Mouse (Mus musculus): ENCODE results near the gene Lamtor1.

Lamtor1 gene

GRCm38 (mm10) chr7:101905561-101906286, at the start of gene Lamtor1:
Gene Lamtor1, plus strand, starts transcription at chr7:101905904.
- peak; percentile 98 to 100 for DNase-seq (ENCODE audit: low spot score in 2 of 2)

- no peak for DNase-seq (ENCODE audit: low spot score in 2 of 2)
These were observed 48.6 kb upstream of the Lamtor1 start, which contains the start of gene Folr2 for GRCm38 (mm10) chr7:101857094-101857493. Gene Folr2, minus strand, starts transcription at chr7:101857194.

GRCm38 (mm10) chr7:101858362-101858761, 47.3 kb upstream of the Lamtor1 start:
- no peak for DNase-seq (ENCODE audit: low spot score in 2 of 2)

- no peak for DNase-seq (ENCODE audit: low spot score in 2 of 2)
These were observed 44.7 kb upstream of the Lamtor1 start for GRCm38 (mm10) chr7:101860978-101861377.

- DNase-seq (ENCODE audit: low spot score in 2 of 2), result no peak
These were observed 43.4 kb upstream of the Lamtor1 start for GRCm38 (mm10) chr7:101862291-101862690.

GRCm38 (mm10) chr7:101863415-101863814, 42.3 kb upstream of the Lamtor1 start, which contains the start of gene Anapc15:
Gene Anapc15, plus strand, starts transcription at chr7:101863715.
- DNase-seq (ENCODE audit: low spot score in 2 of 2), result no peak

- DNase-seq (ENCODE audit: low spot score in 2 of 2), result no peak
These were observed 39.0 kb upstream of the Lamtor1 start for GRCm38 (mm10) chr7:101866491-101867265.

GRCm38 (mm10) chr7:101867482-101867881, 38.2 kb upstream of the Lamtor1 start:
- no peak for DNase-seq (ENCODE audit: low spot score in 2 of 2)

- no peak for DNase-seq (ENCODE audit: low spot score in 2 of 2)
These were observed 37.2 kb upstream of the Lamtor1 start for GRCm38 (mm10) chr7:101868241-101869162.

GRCm38 (mm10) chr7:101869163-101869500, 36.6 kb upstream of the Lamtor1 start:
- no peak for DNase-seq (ENCODE audit: low spot score in 2 of 2)

GRCm38 (mm10) chr7:101870629-101871028, 35.1 kb upstream of the Lamtor1 start, which contains the start of gene Folr1:
Gene Folr1, minus strand, starts transcription at chr7:101870788.
- DNase-seq (ENCODE audit: low spot score in 2 of 2), result no peak

GRCm38 (mm10) chr7:101871296-101871695, 34.4 kb upstream of the Lamtor1 start:
- no peak for DNase-seq (ENCODE audit: low spot score in 2 of 2)

GRCm38 (mm10) chr7:101875978-101876377, 29.7 kb upstream of the Lamtor1 start:
- DNase-seq (ENCODE audit: low spot score in 2 of 2), result no peak

GRCm38 (mm10) chr7:101880855-101881254, 24.8 kb upstream of the Lamtor1 start:
- DNase-seq (ENCODE audit: low spot score in 2 of 2), result no peak

GRCm38 (mm10) chr7:101882413-101883154, 23.1 kb upstream of the Lamtor1 start:
- no peak for DNase-seq (ENCODE audit: low spot score in 2 of 2)

- no peak for DNase-seq (ENCODE audit: low spot score in 2 of 2)
These were observed 21.5 kb upstream of the Lamtor1 start for GRCm38 (mm10) chr7:101884160-101884559.

- no peak for DNase-seq (ENCODE audit: low spot score in 2 of 2)
These were observed 19.4 kb upstream of the Lamtor1 start for GRCm38 (mm10) chr7:101886274-101886673.

- DNase-seq (ENCODE audit: low spot score in 2 of 2), result no peak
These were observed 17.2 kb upstream of the Lamtor1 start for GRCm38 (mm10) chr7:101888460-101888859.

GRCm38 (mm10) chr7:101895695-101896094, 10.0 kb upstream of the Lamtor1 start:
- DNase-seq (ENCODE audit: low spot score in 2 of 2), result no peak

- peak; percentile 97 to 99 for DNase-seq (ENCODE audit: low spot score in 2 of 2)
These were observed 9.3 kb upstream of the Lamtor1 start for GRCm38 (mm10) chr7:101896104-101897066.

Data from left cerebral cortex, adult 9 months (tissue).